In genomic region chr7:3712264-3712942, GRCm38 (mm10) we compare ENCODE assay signal across 24 mouse cellular contexts. TPM values are rescaled to one million over a fixed set of nuclear protein-coding genes. Genes with fewer than 3 reads are reported as not detected.
DNase-seq lines count a peak whose midpoint lies in the region; ATAC-seq lines count a peak whose summit lies in the region.
"Had no signal": no experiment of that assay in that cellular context is flagged by ENCODE, and none has a peak within 500 bp of the region (broad histone marks: within the 10 kb centered on the region; RNA-seq: fewer than 3 reads in every experiment).

No protein-coding gene starts in this region.

- DNase-seq in heart, postnatal 36 days = no peak
- DNase-seq in lung, postnatal 14 days = no peak
- DNase-seq in fibroblast of lung, adult 2 months (ENCODE audit: low read depth) = peak; percentile 59
- DNase-seq in right cerebral cortex, postnatal 36 days (ENCODE audit: low spot score in 2 of 2) = no peak
- DNase-seq in ovary, adult 18-20 months (ENCODE audit: low spot score) = no peak
- DNase-seq: adrenal gland, adult 2 months; cerebellum, adult 8-10 months; gastrocnemius, postnatal 10 days; heart, adult 18-20 months; kidney, postnatal 36 days; lung, adult 2 months; right cerebral cortex, adult 18-20 months; thymus, postnatal 4 days had no signal

- 32% methylated on average over 5 of the region's 5 CpGs for WGBS in heart, embryonic 12.5 days
- 27% methylated on average over 5 of the region's 5 CpGs for WGBS in lung, embryonic 16.5 days

- no peak overlapping the region for H3K9ac ChIP-seq in heart, embryonic 12.5 days
- no peak overlapping the region for H3K9ac ChIP-seq in lung, embryonic 16.5 days (ENCODE audit: low read length)
- H3K9ac ChIP-seq: heart, embryonic 13.5 days; hindbrain, embryonic 14.5 days; intestine, embryonic 15.5 days; kidney, embryonic 15.5 days; stomach, embryonic 15.5 days had no signal

- intact Hi-C loops in heart, postnatal 36 days (cut with DNase I) = no loop called here

- H3K4me1 ChIP-seq in heart, embryonic 12.5 days (replicated peaks) = no peaks in the 10 kb centered on the region
- H3K4me1 ChIP-seq in lung, embryonic 16.5 days (replicated peaks; ENCODE audit: control insufficient read depth, insufficient read depth, low read length) = no peaks in the 10 kb centered on the region
- H3K4me1 ChIP-seq: heart, embryonic 13.5 days; intestine, embryonic 15.5 days; kidney, embryonic 15.5 days; midbrain, embryonic 10.5 days had no signal

- peaks cover 8% of the 10 kb centered on the region for H3K36me3 ChIP-seq in heart, embryonic 12.5 days
- H3K36me3 ChIP-seq in lung, embryonic 16.5 days (ENCODE audit: control insufficient read depth, insufficient read depth, low read length) = peaks cover 6% of the 10 kb centered on the region
- H3K36me3 ChIP-seq: G1E; intestine, embryonic 15.5 days; stomach, embryonic 15.5 days had no signal

- 0 out of 2 replicates have a peak, but pooled peaks have one; percentile 27 for ATAC-seq in heart, embryonic 12.5 days (ENCODE audit: insufficient number of reproducible peaks, low FRiP score)
- ATAC-seq in lung, embryonic 16.5 days (ENCODE audit: low read depth) = 0 out of 2 replicates have a peak, but pooled peaks have one; percentile 23
- ATAC-seq: forebrain, embryonic 16.5 days; intestine, embryonic 15.5 days; midbrain, embryonic 16.5 days had no signal

- no peak overlapping the region for H3K4me3 ChIP-seq in heart, embryonic 12.5 days
- H3K4me3 ChIP-seq in lung, embryonic 16.5 days (ENCODE audit: low read length) = no peak overlapping the region
- H3K4me3 ChIP-seq: heart, embryonic 13.5 days; intestine, embryonic 15.5 days; kidney, embryonic 15.5 days; midbrain, embryonic 10.5 days; stomach, embryonic 15.5 days had no signal

- H3K27ac ChIP-seq in heart, embryonic 12.5 days (ENCODE audit: poor library complexity, severe bottlenecking) = no peak overlapping the region
- no peak overlapping the region for H3K27ac ChIP-seq in lung, embryonic 16.5 days (ENCODE audit: low read length)
- H3K27ac ChIP-seq: heart, embryonic 13.5 days; hindbrain, embryonic 14.5 days; intestine, embryonic 15.5 days; kidney, embryonic 15.5 days; midbrain, embryonic 10.5 days; stomach, embryonic 15.5 days had no signal

- no peaks in the 10 kb centered on the region for H3K27me3 ChIP-seq in heart, embryonic 12.5 days (replicated peaks)
- no peaks in the 10 kb centered on the region for H3K27me3 ChIP-seq in lung, embryonic 16.5 days (ENCODE audit: control insufficient read depth, insufficient read depth, low read depth, low read length)
- H3K27me3 ChIP-seq: heart, embryonic 13.5 days; intestine, embryonic 15.5 days; kidney, embryonic 15.5 days; stomach, embryonic 15.5 days had no signal

- no peak overlapping the region for H3K4me2 ChIP-seq in heart, embryonic 12.5 days
- H3K4me2 ChIP-seq in lung, embryonic 16.5 days (ENCODE audit: low read depth, low read length) = no peak overlapping the region
- H3K4me2 ChIP-seq: heart, embryonic 13.5 days; hindbrain, embryonic 14.5 days; intestine, embryonic 15.5 days; kidney, embryonic 15.5 days; stomach, embryonic 15.5 days had no signal

- H3K9me3 ChIP-seq in heart, embryonic 12.5 days (replicated peaks) = no peaks in the 10 kb centered on the region
- H3K9me3 ChIP-seq in lung, embryonic 16.5 days (ENCODE audit: control insufficient read depth, low read length) = no peaks in the 10 kb centered on the region
- H3K9me3 ChIP-seq: G1E; heart, embryonic 13.5 days; intestine, embryonic 15.5 days; kidney, embryonic 15.5 days; midbrain, embryonic 10.5 days; stomach, embryonic 15.5 days had no signal

RNA-seq across cellular contexts. Expression of gene Pirb, which starts 7.8 kb away (rescaled TPM):
- polyA plus RNA-seq in heart, embryonic 12.5 days (2016; fragmentation: Nextera tagmentation; extraction: Ambion mirVana) = 0.04 and 0.12 TPM in 2 replicates
- total RNA-seq in heart, postnatal 36 days (2021) = 1 to 10 TPM; 1.7 to 2.6 TPM
- polyA plus RNA-seq in lung, embryonic 16.5 days (2015; fragmentation: Nextera tagmentation; extraction: Ambion mirVana) = 1.3 and 1.6 TPM in 2 replicates

RNA-seq across cellular contexts. Expression of gene Rps9, which starts 8.6 kb away (rescaled TPM):
- 866 and 893 TPM in 2 replicates for polyA plus RNA-seq in heart, embryonic 12.5 days (2016; fragmentation: Nextera tagmentation; extraction: Ambion mirVana)
- total RNA-seq in heart, postnatal 36 days (2021) = 100 to 1,000 TPM; 621 to 660 TPM
- 1,423 and 1,469 TPM in 2 replicates for polyA plus RNA-seq in lung, embryonic 16.5 days (2015; fragmentation: Nextera tagmentation; extraction: Ambion mirVana)

RNA-seq across cellular contexts. Expression of gene Mboat7, which starts 19.1 kb away (rescaled TPM):
- polyA plus RNA-seq in heart, embryonic 12.5 days (2016; fragmentation: Nextera tagmentation; extraction: Ambion mirVana) = 40.7 TPM in 2 replicates
- total RNA-seq in heart, postnatal 36 days (2021) = 10 to 100 TPM; 18.7 to 22.1 TPM
- polyA plus RNA-seq in lung, embryonic 16.5 days (2015; fragmentation: Nextera tagmentation; extraction: Ambion mirVana) = 47.0 and 51.3 TPM in 2 replicates

RNA-seq across cellular contexts. Expression of gene Tsen34, which starts 19.7 kb away (rescaled TPM):
- 206 and 218 TPM in 2 replicates for polyA plus RNA-seq in heart, embryonic 12.5 days (2016; fragmentation: Nextera tagmentation; extraction: Ambion mirVana)
- total RNA-seq in heart, postnatal 36 days (2021) = 10 to 100 TPM; 73.9 to 77.4 TPM
- polyA plus RNA-seq in lung, embryonic 16.5 days (2015; fragmentation: Nextera tagmentation; extraction: Ambion mirVana) = 258 and 270 TPM in 2 replicates

RNA-seq across cellular contexts. Expression of gene Tmc4, which starts 35.0 kb away (rescaled TPM):
- polyA plus RNA-seq in heart, embryonic 12.5 days (2016; fragmentation: Nextera tagmentation; extraction: Ambion mirVana) = 4.4 and 4.6 TPM in 2 replicates
- total RNA-seq in heart, postnatal 36 days (2021) = 1 to 10 TPM in 1 of 2 experiments, under 1 TPM in 1; 0.54 to 1.2 TPM
- polyA plus RNA-seq in lung, embryonic 16.5 days (2015; fragmentation: Nextera tagmentation; extraction: Ambion mirVana) = 33.8 and 41.3 TPM in 2 replicates
